Mouse (Mus musculus) liver, adult 2 months (tissue): ENCODE results near the gene Cldn15. TPM values are rescaled to one million over a fixed set of nuclear protein-coding genes. Genes with fewer than 3 reads are reported as not detected.

Experiments used
- DNase-seq: peaks from one replicate; pipeline ENCODE4 v3.0.0-alpha.2; 2011; ENCODE audit warnings: low read depth, low spot score; ENCODE audit errors: extremely low read depth
- H3K27ac ChIP-seq: fragments of 200-500 bp; replicated peaks from 2 replicates; pipeline ENCODE4 v1.5.1; 2012; ENCODE audit warnings: low read depth, mild to moderate bottlenecking, control low read depth, inconsistent platforms, low read length; ENCODE audit not compliant: insufficient read depth
- H3K27me3 ChIP-seq: fragments of 200-500 bp; 2 replicates; pipeline ENCODE4 v1.6.1; 2012; ENCODE audit warnings: mild to moderate bottlenecking, moderate library complexity, low read length, inconsistent platforms; ENCODE audit not compliant: control insufficient read depth, insufficient read depth
- H3K36me3 ChIP-seq: fragments of 200-500 bp; 2 replicates; pipeline ENCODE4 v1.6.1; 2012; ENCODE audit warnings: low read length, inconsistent platforms; ENCODE audit not compliant: control insufficient read depth, insufficient read depth
- H3K4me1 ChIP-seq: fragments of 200-500 bp; 2 replicates; pipeline ENCODE4 v1.6.1; 2011; ENCODE audit warnings: low read length; ENCODE audit not compliant: control insufficient read depth, insufficient read depth
- H3K4me3 ChIP-seq: fragments of 200-500 bp; 2 replicates; pipeline ENCODE4 v1.5.1; 2011; ENCODE audit warnings: low read depth, mild to moderate bottlenecking, control low read depth, low read length, moderate library complexity; ENCODE audit not compliant: insufficient read depth
- H3K79me2 ChIP-seq: fragments of 200-500 bp; 2 replicates; pipeline ENCODE4 v1.6.1; 2012; ENCODE audit warnings: inconsistent platforms, mild to moderate bottlenecking, low read length, moderate library complexity; ENCODE audit not compliant: control insufficient read depth, insufficient read depth
- H3K9ac ChIP-seq: fragments of 200-500 bp; 2 replicates; pipeline ENCODE4 v1.6.1; 2012; ENCODE audit warnings: low read depth, mild to moderate bottlenecking, control low read depth, inconsistent platforms, low read length
- CTCF ChIP-seq: fragments of 200-500 bp; IDR thresholded peaks from 2 replicates; pipeline ENCODE4 v1.5.1; 2011; ENCODE audit warnings: low read depth, low read length, control low read depth
- POLR2A ChIP-seq: fragments of 200-500 bp; IDR thresholded peaks from 2 replicates; pipeline ENCODE4 v1.6.1; 2011; ENCODE audit warnings: low read length, control low read depth; ENCODE audit not compliant: insufficient read depth; ENCODE audit errors: extremely low read depth
- WGBS: fragments of 180-500 bp; shearing (Covaris S2); methylation state at CpG from one replicate; pipeline ENCODE4 v1.1.7; 2018; 5-methylcytosine and 5-hydroxymethylcytosine counted together
- polyA plus RNA-seq: library from polyadenylated mRNA; depleted of rRNA; stranded (reverse); fragments of >200 nt; gene quantifications from 2 replicates; pipeline ENCODE4 v1.2.3, GENCODE M21; 2012
- total RNA-seq: library from RNA; depleted of rRNA; stranded (reverse); fragments of >200 nt; gene quantifications from 2 replicates; pipeline ENCODE4 v1.2.3, GENCODE M21; 2014

Cldn15 gene
- total and polyA plus RNA-seq, 2 experiments: 0.46 to 0.81 TPM

- 68% methylated on average over 7 of the region's 7 CpGs for WGBS
- no peak overlapping the region for H3K27ac ChIP-seq
- H3K27me3 ChIP-seq: no peaks in the 10 kb centered on the region
- H3K36me3 ChIP-seq: no peaks in the 10 kb centered on the region
- H3K4me1 ChIP-seq: peaks cover 4% of the 10 kb centered on the region
- no peak overlapping the region for H3K4me3 ChIP-seq
- TF ChIP-seq CTCF: no peak
- no peak for TF ChIP-seq POLR2A
- DNase-seq: no peak
- H3K9ac ChIP-seq: no peak overlapping the region
- no peaks in the 10 kb centered on the region for H3K79me2 ChIP-seq
Observed at GRCm38 (mm10) chr5:136923751-136924478, 42.5 kb upstream of the Cldn15 start.

GRCm38 (mm10) chr5:136929073-136929472 is 37.3 kb upstream of the Cldn15 start:
- no peaks in the 10 kb centered on the region for H3K27me3 ChIP-seq
- H3K79me2 ChIP-seq: no peaks in the 10 kb centered on the region
- no peaks in the 10 kb centered on the region for H3K4me1 ChIP-seq
- no peak overlapping the region for H3K9ac ChIP-seq
- WGBS: 26% methylated on average over 4 of the region's 4 CpGs
- H3K27ac ChIP-seq: no peak overlapping the region
- no peak overlapping the region for H3K4me3 ChIP-seq
- DNase-seq: peak; percentile 61
- H3K36me3 ChIP-seq: no peaks in the 10 kb centered on the region
- TF ChIP-seq POLR2A: no peak
- peak; percentile 68 for TF ChIP-seq CTCF

DNA sequence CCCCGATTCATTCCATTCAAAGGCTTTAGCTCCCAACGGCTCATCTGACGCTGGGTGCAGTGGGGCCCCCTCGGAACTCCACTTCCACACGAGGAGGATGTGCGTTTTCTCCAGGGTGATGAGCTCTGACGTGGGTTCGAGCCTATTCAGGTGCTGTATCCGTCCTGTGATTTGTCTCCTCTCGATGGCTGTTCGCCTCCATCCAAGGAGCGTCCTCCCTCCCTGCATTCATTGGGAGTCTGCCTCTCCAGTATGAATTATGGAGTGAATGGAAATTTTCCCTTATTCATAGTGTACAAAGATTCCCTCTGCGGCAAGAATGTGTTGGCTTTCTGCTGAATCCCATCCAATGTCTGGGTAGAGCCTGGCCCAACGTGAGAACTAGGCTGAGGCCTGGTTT is 34.5 kb upstream of the Cldn15 start:
- TF ChIP-seq CTCF (no peak), POLR2A (no peak)
- no peak for DNase-seq
- Histone ChIP-seq H3K9ac (no peak overlapping the region), H3K36me3 (no peaks in the 10 kb centered on the region), H3K4me3 (no peak overlapping the region), H3K79me2 (no peaks in the 10 kb centered on the region), H3K27ac (no peak overlapping the region), H3K4me1 (no peaks in the 10 kb centered on the region), H3K27me3 (no peaks in the 10 kb centered on the region)
- WGBS: 92% methylated on average over 14 of the region's 14 CpGs

GRCm38 (mm10) chr5:136932956-136933355 is 33.5 kb upstream of the Cldn15 start:
- no peaks in the 10 kb centered on the region for H3K79me2 ChIP-seq
- DNase-seq: peak; percentile 28
- no peaks in the 10 kb centered on the region for H3K4me1 ChIP-seq
- TF ChIP-seq POLR2A (no peak), CTCF (no peak)
- H3K9ac ChIP-seq: no peak overlapping the region
- WGBS: 80% methylated on average over 5 of the region's 5 CpGs
- no peak overlapping the region for H3K4me3 ChIP-seq
- H3K27me3 ChIP-seq: no peaks in the 10 kb centered on the region
- H3K36me3 ChIP-seq: no peaks in the 10 kb centered on the region
- no peak overlapping the region for H3K27ac ChIP-seq

DNA sequence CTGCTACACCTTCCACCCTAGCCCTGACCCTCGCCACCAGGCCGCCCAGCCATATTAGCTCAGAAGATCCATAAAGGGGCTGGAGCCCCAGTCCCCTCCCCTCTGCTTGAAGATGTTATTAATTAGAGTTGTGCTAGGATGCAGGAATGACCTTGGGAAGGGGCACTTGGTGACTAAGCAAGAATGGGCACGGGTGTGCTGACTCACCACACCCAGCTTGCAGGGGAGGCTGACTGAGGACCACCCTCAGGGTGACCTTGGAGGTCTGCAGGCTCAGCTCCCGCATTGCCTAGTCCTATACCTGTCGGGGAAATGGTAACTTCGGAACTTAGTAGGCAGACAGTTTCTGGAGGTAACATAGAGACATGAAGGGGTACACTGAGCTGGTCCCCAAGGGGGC is 32.5 kb upstream of the Cldn15 start:
- H3K27ac ChIP-seq: no peak overlapping the region
- H3K4me3 ChIP-seq: no peak overlapping the region
- H3K4me1 ChIP-seq: no peaks in the 10 kb centered on the region
- H3K9ac ChIP-seq: no peak overlapping the region
- no peaks in the 10 kb centered on the region for H3K79me2 ChIP-seq
- H3K36me3 ChIP-seq: no peaks in the 10 kb centered on the region
- 92% methylated on average over 6 of the region's 6 CpGs for WGBS
- no peaks in the 10 kb centered on the region for H3K27me3 ChIP-seq
- TF ChIP-seq POLR2A (no peak), CTCF (no peak)
- DNase-seq: no peak
